Mouse (Mus musculus) Patski (cell line): ENCODE measurements around the gene Zrsr1. TPM values are rescaled to one million over a fixed set of nuclear protein-coding genes. Genes with fewer than 3 reads are reported as not detected.

ENCODE experiments used
- ATAC-seq: fragments of 100-300 bp; one replicate; pipeline ENCODE4 v1.8.0; 2021
- CTCF ChIA-PET: fragments of 350-600 bp; sonication (Branson Sonifier 250); formaldehyde crosslinking; loops from one replicate; lab custom pipeline; 2022; ENCODE audit warnings: inconsistent platforms; lab: Charles Lee
- POLR2A ChIA-PET: fragments of 350-600 bp; sonication (Branson Sonifier 250); formaldehyde crosslinking; loops from one replicate; lab custom pipeline; 2022; ENCODE audit warnings: antibody characterized with exemption, inconsistent platforms; lab: Charles Lee
- DNase-seq: peaks from one replicate; pipeline ENCODE4 v3.0.0-alpha.2; 2011; ENCODE audit warnings: low read depth, low spot score
- H3K27me3 ChIP-seq: fragments of 371-371 bp; one replicate; pipeline ENCODE4 v1.5.1; 2021
- CTCF ChIP-seq: fragments of 100-300 bp; IDR thresholded peaks from one replicate; pipeline ENCODE4 v1.5.1; 2021
- in situ Hi-C: fragments of 300-500 bp; cut with MboI; formaldehyde crosslinking; loops from 3 replicates; pipeline ENCODE4 v1.11.1; 2018; ENCODE audit warnings: low pct_unique_long_range_greater_than_20kb, mixed read lengths
- polyA plus RNA-seq: library from polyadenylated mRNA; unstranded; gene quantifications from one replicate; pipeline ENCODE4 v1.2.3, GENCODE M21; 2021

Gene Zrsr1
- polyA plus RNA-seq = 23.6 TPM

DNA sequence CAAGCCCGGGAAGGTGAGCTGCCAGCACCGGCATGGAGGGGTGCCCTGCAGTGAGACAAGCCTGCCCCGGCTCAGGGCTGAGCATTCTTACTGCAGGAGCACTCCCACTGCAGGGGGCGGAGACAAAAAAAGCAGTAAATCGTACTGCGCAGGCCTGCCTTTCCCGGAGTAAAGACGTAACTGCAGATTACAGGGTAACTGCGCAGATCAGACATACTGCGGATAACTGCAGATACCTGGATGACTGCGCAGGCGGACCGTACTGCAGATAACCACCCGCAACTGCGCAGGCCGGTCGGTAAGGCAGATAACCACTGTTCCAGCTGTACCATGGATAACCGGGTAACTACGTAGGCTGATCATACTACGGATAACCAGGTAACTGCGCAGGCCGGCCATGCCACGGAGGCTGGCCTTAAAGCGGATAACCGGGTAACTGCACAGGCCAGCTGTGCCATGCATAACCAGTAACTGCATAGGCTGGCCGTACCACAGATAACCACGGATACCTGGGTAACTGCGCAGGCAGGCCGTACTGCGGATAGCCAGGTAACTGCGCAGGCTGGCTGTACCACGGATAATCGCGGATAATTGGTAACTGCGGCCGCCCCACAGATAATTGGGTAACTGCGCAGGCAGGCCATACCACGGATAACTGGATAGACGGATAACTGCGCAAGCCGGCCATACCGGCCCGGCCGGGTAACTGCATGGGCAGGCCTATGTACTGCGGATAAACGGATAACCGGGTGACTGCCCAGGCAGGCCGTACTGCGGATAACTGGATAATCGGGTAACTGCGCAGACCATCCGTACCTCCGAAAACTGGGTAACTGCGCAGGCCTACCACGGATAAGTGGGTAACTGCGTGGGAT is at the start of gene Zrsr1:
Gene Zrsr1, plus strand, starts transcription at position 171 of the 875 bp plus-strand sequence.
- ChIA-PET POLR2A (interaction anchor here (0.6 kb wide), 1 partner anchor 16 kb away, joined by 7 read pairs; no protein-coding TSS in a partner anchor), CTCF (interaction anchor here (1.4 to 3.4 kb wide), 2 partner anchors 142 to 341 kb away, joined by 3 to 14 read pairs; no protein-coding TSS in a partner anchor)
- ATAC-seq = peak; percentile 71
- in situ Hi-C loops = no loop called here
- TF ChIP-seq CTCF = no peak
- no peaks in the 10 kb centered on the region for H3K27me3 ChIP-seq
- DNase-seq = no peak

DNA sequence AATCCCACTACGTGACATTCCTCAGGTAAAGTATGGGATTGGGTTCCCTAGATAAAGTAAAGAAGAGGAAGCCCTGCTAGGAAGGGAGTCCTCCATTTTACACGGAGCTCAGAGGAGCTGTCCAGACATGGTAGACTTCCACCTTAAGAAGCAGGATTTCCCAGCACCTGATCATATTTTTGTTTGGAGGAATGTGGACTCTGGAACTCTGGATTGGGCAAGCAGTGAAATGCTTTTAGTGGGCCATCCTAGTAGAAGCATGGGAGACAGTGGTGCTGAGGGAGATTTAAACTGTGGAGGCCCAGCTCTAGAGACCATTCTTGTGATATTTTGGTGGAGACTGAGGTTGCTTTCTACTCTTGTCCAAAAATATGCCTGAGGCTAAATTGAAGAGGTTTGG is 49.3 kb upstream of the Zrsr1 start:
- POLR2A ChIA-PET = no interaction called here
- ATAC-seq (no peak), DNase-seq (no peak)
- in situ Hi-C loops = no loop called here
- CTCF ChIA-PET = no interaction called here
- H3K27me3 ChIP-seq = no peaks in the 10 kb centered on the region
- TF ChIP-seq CTCF = no peak

- in situ Hi-C loops = no loop called here
- no peak for DNase-seq
- H3K27me3 ChIP-seq = no peaks in the 10 kb centered on the region
- ChIA-PET POLR2A (no interaction called here), CTCF (no interaction called here)
- ATAC-seq = no peak
- no peak for TF ChIP-seq CTCF
These were observed 48.2 kb upstream of the Zrsr1 start for GRCm38 (mm10) chr11:22923606-22924005.

DNA sequence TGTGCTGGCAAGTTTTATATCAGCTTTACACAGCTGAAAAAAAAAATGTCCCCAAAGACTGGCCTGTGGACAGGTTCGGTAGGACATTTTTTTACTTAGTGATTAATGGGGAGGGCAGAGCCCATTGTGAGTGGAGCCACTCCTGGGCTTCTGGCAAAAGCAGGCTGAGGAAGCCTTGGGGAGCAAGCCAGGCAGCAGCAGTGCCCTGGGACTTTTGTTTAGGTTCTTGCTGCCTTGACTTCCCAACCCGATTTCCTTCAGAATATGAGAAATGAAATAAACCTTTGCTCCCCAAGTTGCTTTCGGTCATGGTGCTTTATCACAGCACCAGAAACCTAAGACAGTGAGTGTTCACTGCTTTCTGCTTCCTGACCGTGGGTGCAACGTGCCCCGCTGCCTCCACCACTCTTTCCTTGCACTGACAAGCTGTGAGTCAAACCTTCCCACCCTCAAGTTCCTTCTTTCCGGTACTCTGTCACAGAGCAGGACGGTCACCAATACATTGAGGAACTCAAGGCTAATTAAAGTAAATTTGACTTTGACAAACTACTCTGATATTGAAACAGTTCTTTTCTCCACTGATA is 43.1 kb upstream of the Zrsr1 start:
- in situ Hi-C loops = no loop called here
- no peak for DNase-seq
- POLR2A ChIA-PET = interaction anchor here (0.7 kb wide), 1 partner anchor 361 kb away, joined by 3 read pairs; no protein-coding TSS in a partner anchor

GRCm38 (mm10) chr11:22930129-22930528 is 41.7 kb upstream of the Zrsr1 start:
- no peak for ATAC-seq
- ChIA-PET CTCF (interaction anchor here (1.0 to 1.7 kb wide), 2 partner anchors 9 to 17 kb away, joined by 4 to 5 read pairs; no protein-coding TSS in a partner anchor), POLR2A (no interaction called here)
- in situ Hi-C loops = no loop called here
- TF ChIP-seq CTCF = no peak
- DNase-seq = no peak
- no peaks in the 10 kb centered on the region for H3K27me3 ChIP-seq

More for the DNA sequence above, 43.1 kb upstream of the Zrsr1 start:
- TF ChIP-seq CTCF = no peak
- no peak for ATAC-seq
- no peaks in the 10 kb centered on the region for H3K27me3 ChIP-seq
- CTCF ChIA-PET = interaction anchor here (1.0 to 1.7 kb wide), 3 partner anchors 10 to 19 kb away, joined by 3 to 5 read pairs (median 4); no protein-coding TSS in a partner anchor

- ChIA-PET POLR2A (no interaction called here), CTCF (no interaction called here)
- no peaks in the 10 kb centered on the region for H3K27me3 ChIP-seq
- TF ChIP-seq CTCF = no peak
- DNase-seq = no peak
- in situ Hi-C loops = no loop called here
- no peak for ATAC-seq
These were observed 40.4 kb upstream of the Zrsr1 start for GRCm38 (mm10) chr11:22931320-22931905.

DNA sequence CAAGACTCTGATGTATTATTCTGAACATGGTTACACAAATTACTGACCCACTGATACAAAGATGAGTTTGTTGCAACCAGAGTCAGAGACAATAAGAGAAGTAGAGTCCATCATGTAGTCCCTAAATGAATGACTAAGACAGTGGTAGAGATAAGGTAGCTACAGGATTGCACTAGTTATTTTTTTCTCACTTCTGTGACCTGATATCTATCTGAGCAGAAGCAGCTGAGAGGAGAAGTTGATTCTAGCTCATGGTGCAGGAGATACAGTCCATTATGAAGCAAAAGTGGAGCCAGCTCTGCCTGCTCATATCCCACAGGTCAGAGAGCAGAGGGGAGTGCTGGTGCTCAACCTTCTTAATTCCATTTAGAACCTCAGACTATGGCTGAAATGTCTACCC is 39.6 kb upstream of the Zrsr1 start:
- ChIA-PET CTCF (no interaction called here), POLR2A (no interaction called here)
- in situ Hi-C loops = no loop called here
- no peak for DNase-seq
- ATAC-seq = no peak
- TF ChIP-seq CTCF = no peak
- no peaks in the 10 kb centered on the region for H3K27me3 ChIP-seq

DNA sequence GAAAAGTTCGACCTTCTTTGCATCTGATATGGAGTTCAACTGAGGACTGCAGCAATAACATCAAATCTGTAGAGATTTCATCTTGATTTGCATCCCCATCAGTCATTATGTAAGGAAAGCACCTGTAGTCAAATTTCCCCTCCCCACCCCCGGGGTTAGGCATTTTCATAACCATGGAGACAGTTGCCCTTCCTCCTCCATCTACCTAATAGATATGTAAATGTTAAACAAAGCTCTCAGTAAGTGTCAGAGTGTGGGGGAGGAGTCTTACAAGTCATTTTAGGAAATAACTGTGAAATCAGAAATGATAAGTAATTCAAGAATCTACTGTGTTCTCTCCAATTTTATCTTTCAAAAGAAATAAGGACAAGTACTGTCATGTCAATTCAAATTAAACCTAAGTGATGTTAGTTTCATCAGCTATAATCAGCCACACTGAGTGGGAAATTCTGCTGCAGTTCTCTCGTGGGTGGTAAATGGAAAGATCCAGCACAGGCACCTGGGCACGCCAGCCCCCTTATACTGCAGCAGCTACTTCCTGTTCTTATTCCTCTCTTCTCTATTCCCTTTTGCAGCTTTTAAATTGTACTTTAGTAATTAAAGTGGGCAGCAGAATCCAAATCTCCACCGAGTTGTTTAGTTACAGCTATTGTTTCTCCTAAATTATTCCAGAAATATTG is 35.2 kb upstream of the Zrsr1 start:
- DNase-seq = no peak
- no peaks in the 10 kb centered on the region for H3K27me3 ChIP-seq
- ChIA-PET CTCF (interaction anchor here (1.4 kb wide), 1 partner anchor 233 kb away, joined by 3 read pairs; no protein-coding TSS in a partner anchor), POLR2A (no interaction called here)
- in situ Hi-C loops = no loop called here
- no peak for TF ChIP-seq CTCF
- no peak for ATAC-seq

GRCm38 (mm10) chr11:22937716-22938316 is 34.0 kb upstream of the Zrsr1 start:
- no peaks in the 10 kb centered on the region for H3K27me3 ChIP-seq
- no peak for ATAC-seq
- DNase-seq = no peak
- in situ Hi-C loops = no loop called here
- CTCF ChIA-PET = interaction anchor here (1.7 kb wide), 1 partner anchor 8 kb away, joined by 5 read pairs; no protein-coding TSS in a partner anchor
- no peak for TF ChIP-seq CTCF
- POLR2A ChIA-PET = no interaction called here

DNA sequence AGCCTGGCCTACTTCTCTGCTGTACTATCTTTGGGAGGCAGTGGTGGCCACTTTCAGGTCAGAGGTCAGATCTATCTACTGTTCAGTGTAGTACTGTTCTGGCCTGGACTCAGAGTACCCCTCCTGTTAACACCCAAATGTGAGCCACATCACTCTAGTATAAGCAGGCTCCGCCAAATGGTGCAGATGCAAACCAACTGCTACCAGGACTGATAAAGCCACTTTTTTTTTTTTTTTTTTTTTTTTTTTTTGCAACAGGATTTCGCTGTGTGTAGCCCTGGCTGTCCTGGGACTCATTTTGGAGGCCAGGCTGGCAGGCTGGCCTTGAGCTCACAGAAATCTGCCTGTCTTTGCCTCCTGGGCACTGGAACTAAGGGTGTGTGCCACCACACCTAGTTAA is 32.8 kb upstream of the Zrsr1 start:
- no peak for TF ChIP-seq CTCF
- H3K27me3 ChIP-seq = no peaks in the 10 kb centered on the region
- in situ Hi-C loops = no loop called here
- DNase-seq (no peak), ATAC-seq (no peak)
- ChIA-PET CTCF (interaction anchor here (0.6 to 1.7 kb wide), 3 partner anchors 10 to 307 kb away, joined by 3 to 5 read pairs (median 3); no protein-coding TSS in a partner anchor), POLR2A (no interaction called here)
